ENCODE assay signal across 8 mouse cellular contexts in the genomic region with DNA sequence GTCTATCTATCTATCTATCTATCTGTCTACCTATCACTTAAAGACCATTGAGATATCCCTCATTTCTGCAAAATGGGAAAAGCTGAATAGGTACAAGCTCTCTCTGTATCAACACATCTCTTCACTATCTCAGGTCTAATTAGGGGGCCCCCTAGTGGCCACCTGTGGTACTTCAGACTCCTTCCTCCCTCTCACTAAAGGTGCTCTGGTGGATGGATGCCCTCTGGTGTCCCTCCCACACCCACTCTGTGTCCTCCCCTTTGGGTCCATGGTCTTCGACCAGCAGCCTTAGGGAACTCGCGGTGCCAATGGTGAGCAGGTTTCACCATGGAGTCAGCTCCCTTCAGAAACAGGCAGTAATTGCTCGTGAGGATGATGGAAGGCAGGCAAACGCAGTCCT. TPM values are rescaled to one million over a fixed set of nuclear protein-coding genes. Genes with fewer than 3 reads are reported as not detected.
DNase-seq lines count a peak whose midpoint lies in the region; ATAC-seq and TF ChIP-seq lines count a peak whose summit lies in the region.

No protein-coding gene starts in this region.

- TF ChIP-seq POLR2A in cerebellum, adult 2 months (IDR thresholded peaks at IDR 0.05; ENCODE audit: borderline replicate concordance, insufficient read depth, low read length), result no peak

- no peak for ATAC-seq in frontal cortex, adult (ENCODE audit: low TSS enrichment)
- ATAC-seq in megakaryocyte, adult 5-6 weeks (ENCODE audit: poor library complexity, severe bottlenecking), result peak; percentile 66

- TF ChIP-seq CTCF in cerebellum, adult 2 months (IDR thresholded peaks at IDR 0.05; ENCODE audit: borderline replicate concordance, insufficient read depth, low read depth, low read length), result peak; percentile 66; the same call in 1 of the 2 replicates

- no peak overlapping the region for H3K27ac ChIP-seq in cerebellum, adult 2 months (ENCODE audit: insufficient read depth, low read length)

- 63% methylated on average over 5 of the region's 5 CpGs for WGBS in cerebellum, adult 2 months

- H3K4me1 ChIP-seq in cerebellum, adult 2 months (ENCODE audit: control insufficient read depth, insufficient read depth, low read length), result 0 out of 2 replicates have a peak, but pooled peaks cover 3% of the 10 kb centered on the region

- no peaks in the 10 kb centered on the region for H3K27me3 ChIP-seq in cerebellum, adult 2 months (ENCODE audit: control insufficient read depth, insufficient read depth, low read length)

- DNase-seq in frontal cortex, adult 2 months (ENCODE audit: extremely low spot score in 1 of 2, low spot score in 1 of 2), result peak; percentile 23 to 65
- peak; percentile 38 for DNase-seq in ovary, postnatal 36 days (ENCODE audit: low spot score)
- no peak for DNase-seq in ovary, adult 18-20 months (ENCODE audit: low spot score)
- DNase-seq in cerebellum, adult 2 months, result peak; percentile 64 to 81
- DNase-seq in heart, postnatal 4 days, result peak; percentile 35
- peak; percentile 53 for DNase-seq in testis, postnatal 14 days (ENCODE audit: low spot score)

- H3K4me3 ChIP-seq in cerebellum, adult 2 months (replicated peaks; ENCODE audit: insufficient read depth, low read depth, low read length), result no peak overlapping the region

RNA-seq across cellular contexts. Expression of gene Wdr66, which starts 7.1 kb away (rescaled TPM):
- polyA plus RNA-seq in frontal cortex, adult 2 months (2012; rRNA removed), result 5.4 and 6.1 TPM in 2 replicates
- polyA plus RNA-seq in cerebellum, adult 2 months (2012; rRNA removed), result 1.3 and 1.6 TPM in 2 replicates
- total RNA-seq in heart, postnatal 4 days (2021), result 1 to 10 TPM; 2.2 to 3.3 TPM
- total RNA-seq in megakaryocyte, adult 5-6 weeks (2015), result 0.29 TPM in 1 of 2 replicates, not detected in the other
- not detected in 2 replicates for total RNA-seq in megakaryocyte, adult 5-6 weeks (2017)
